Comparison of ENCODE assay signal across 21 mouse cellular contexts in genomic region chrX:107795785-107796184, GRCm38 (mm10). TPM values are rescaled to one million over a fixed set of nuclear protein-coding genes. Genes with fewer than 3 reads are reported as not detected.
DNase-seq lines count a peak whose midpoint lies in the region; TF ChIP-seq lines count a peak whose summit lies in the region.
"Had no signal": no experiment of that assay in that cellular context is flagged by ENCODE, and none has a peak within 500 bp of the region (broad histone marks: within the 10 kb centered on the region; RNA-seq: fewer than 3 reads in every experiment).

No protein-coding gene starts in this region.

- no peaks in the 10 kb centered on the region for H3K9me3 ChIP-seq in MEL (replicated peaks; ENCODE audit: insufficient read depth, low read length)
- H3K9me3 ChIP-seq: G1E had no signal

- no peak overlapping the region for H3K9ac ChIP-seq in MEL (ENCODE audit: control insufficient read depth, low read depth, low read length, poor library complexity, severe bottlenecking)

- no peak for DNase-seq in MEL (ENCODE audit: low read depth, low spot score)
- no peak for DNase-seq in kidney, adult 8-10 months
- DNase-seq: adrenal gland, adult 2 months; adrenal gland, adult 8-10 months; adrenal gland, postnatal 10 days; adrenal gland, postnatal 14 days; adrenal gland, postnatal 25 days; adrenal gland, postnatal 36 days; B cell, adult 2 months; cerebellum, adult 11 months; cerebellum, adult 11-12 months; cerebellum, adult 18-20 months; cerebellum, adult 2 months; cerebellum, adult 8-10 months had no signal

- no peak overlapping the region for H3K27ac ChIP-seq in MEL (ENCODE audit: control insufficient read depth, low read depth, low read length)

- H3K36me3 ChIP-seq in MEL (ENCODE audit: control insufficient read depth in 1 of 2, insufficient read depth in 2 of 2, low read length in 2 of 2): peaks cover 29 to 45% of the 10 kb centered on the region in 2 experiments

- TF ChIP-seq EP300 in MEL (IDR thresholded peaks at IDR 0.05; ENCODE audit: low read depth in 1 of 2, low read length in 2 of 2): peak; percentile 52 to 57; a peak in 3 of 4 replicates

- no peaks in the 10 kb centered on the region for H3K27me3 ChIP-seq in MEL (ENCODE audit: control insufficient read depth in 1 of 2, insufficient read depth in 2 of 2, low read length in 2 of 2)
- H3K27me3 ChIP-seq: CH12.LX had no signal

- H3K79me2 ChIP-seq in MEL (ENCODE audit: control insufficient read depth, insufficient read depth, low read length, poor library complexity): 0 out of 2 replicates have a peak, but pooled peaks cover 1% of the 10 kb centered on the region

- no peak overlapping the region for H3K4me3 ChIP-seq in MEL (ENCODE audit: control insufficient read depth in 1 of 2, insufficient read depth in 1 of 2, low read depth in 2 of 2, low read length in 2 of 2)

- TF ChIP-seq POLR2A in MEL (IDR thresholded peaks at IDR 0.05; ENCODE audit: control insufficient read depth in 1 of 2, insufficient read depth in 1 of 2, low read depth in 1 of 2, low read length in 2 of 2, poor library complexity in 1 of 2): no peak

- H3K4me1 ChIP-seq in MEL (ENCODE audit: control insufficient read depth in 1 of 2, insufficient read depth in 2 of 2, low read length in 2 of 2): peaks cover 16 to 36% of the 10 kb centered on the region in 2 experiments

- TF ChIP-seq RAD21 in MEL (IDR thresholded peaks at IDR 0.05; ENCODE audit: low read depth, low read length): no peak

- TF ChIP-seq CTCF in MEL (IDR thresholded peaks at IDR 0.05 in 2 of 3, conservative IDR thresholded peaks at IDR 0.05 in 1 of 3; ENCODE audit: control insufficient read depth in 1 of 3, insufficient read depth in 1 of 3, low read depth in 2 of 3, low read length in 3 of 3, poor library complexity in 1 of 3, severe bottlenecking in 1 of 3): no peak

TF ChIP-seq in MEL, 35 proteins besides CTCF, POLR2A, EP300 and RAD21:
- peak; percentile 61 for TF ChIP-seq TCF12 (IDR thresholded peaks at IDR 0.05; ENCODE audit: low read depth, low read length)
- 0 out of 2 replicates have a peak, but pooled peaks have one; percentile 4 for TF ChIP-seq SMC3 (IDR thresholded peaks at IDR 0.05; ENCODE audit: low read depth, low read length)
- TF ChIP-seq MYC (IDR thresholded peaks at IDR 0.05; ENCODE audit: low read depth, low read length): no peak
- 0 out of 2 replicates have a peak, but pooled peaks have one; percentile 37 for TF ChIP-seq SIN3A (IDR thresholded peaks at IDR 0.05; ENCODE audit: low read length)
- TF ChIP-seq MEF2A (IDR thresholded peaks at IDR 0.05; ENCODE audit: extremely low read depth, insufficient replicate concordance, low read depth, low read length, poor library complexity, severe bottlenecking): peak; percentile 96; the same call in 1 of the 2 replicates
- TF ChIP-seq MAZ (IDR thresholded peaks at IDR 0.05; ENCODE audit: low read depth, low read length): no peak
- no peak for TF ChIP-seq POLR2AphosphoS2 (IDR thresholded peaks at IDR 0.05; ENCODE audit: low read length)
- TF ChIP-seq TBP (IDR thresholded peaks at IDR 0.05; ENCODE audit: low read depth, low read length): no peak
- peak; percentile 69 for TF ChIP-seq ETS1 (IDR thresholded peaks at IDR 0.05; ENCODE audit: low read depth, low read length)
- TF ChIP-seq RCOR1 (IDR thresholded peaks at IDR 0.05; ENCODE audit: low read depth, low read length): peak; percentile 29; the same call in 1 of the 2 replicates
- peak; percentile 42; the same call in 1 of the 2 replicates for TF ChIP-seq ZKSCAN1 (IDR thresholded peaks at IDR 0.05; ENCODE audit: low read depth, low read length)
- TF ChIP-seq GATA1 (IDR thresholded peaks at IDR 0.05; ENCODE audit: low read depth, low read length): peak; percentile 80
- TF ChIP-seq ZMIZ1 (IDR thresholded peaks at IDR 0.05; ENCODE audit: low read depth, low read length): no peak
- TF ChIP-seq USF1 (IDR thresholded peaks at IDR 0.05; ENCODE audit: low read depth, low read length): no peak
- no peak for TF ChIP-seq ELF1 (IDR thresholded peaks at IDR 0.05; ENCODE audit: low read depth, low read length)
- no peak; the same call in 1 of the 2 replicates for TF ChIP-seq MXI1 (IDR thresholded peaks at IDR 0.05; ENCODE audit: low read depth, low read length)
- TF ChIP-seq JUND (IDR thresholded peaks at IDR 0.05; ENCODE audit: low read depth, low read length): no peak
- TF ChIP-seq ZNF384 (IDR thresholded peaks at IDR 0.05; ENCODE audit: low read depth, low read length): peak; percentile 43; the same call in 1 of the 2 replicates
- no peak for TF ChIP-seq MAFK (IDR thresholded peaks at IDR 0.05; ENCODE audit: borderline replicate concordance, low read depth, low read length)
- no peak for TF ChIP-seq GABPA (IDR thresholded peaks at IDR 0.05; ENCODE audit: low read depth, low read length)

RNA-seq across cellular contexts. Expression of gene Tent5d, which starts 3.4 kb away (rescaled TPM):
- total RNA-seq in MEL (2012; rRNA removed): 2.2 and 3.0 TPM in 2 replicates
- 1 to 10 TPM in 1 of 2 experiments, not detected in 1; 2.0 TPM for polyA plus RNA-seq in MEL (2012; ENCODE audit: insufficient read depth in 1 of 2, insufficient read length in 2 of 2, low read depth in 1 of 2, low replicate concordance in 2 of 2, missing spikeins in 1 of 2)
- total RNA-seq: adrenal gland, adult 18-20 months; adrenal gland, adult 2 months; adrenal gland, adult 8-10 months; adrenal gland, postnatal 10 days; adrenal gland, postnatal 14 days; adrenal gland, postnatal 25 days; adrenal gland, postnatal 36 days; adrenal gland, postnatal 4 days had no signal
- polyA plus RNA-seq: adrenal gland, adult 2 months; brain, embryonic 14.5 days; CD4-positive, CD25-positive, alpha-beta regulatory T cell, adult 4 months; cerebellum, adult 2 months; G1E; Patski had no signal

RNA-seq across cellular contexts. Expression of gene 2610002M06Rik, which starts 20.3 kb away (rescaled TPM):
- 24.6 and 26.2 TPM in 2 replicates for total RNA-seq in MEL (2012; rRNA removed)
- 10 to 100 TPM; 34.4 to 49.5 TPM for polyA plus RNA-seq in MEL (2012; ENCODE audit: insufficient read depth in 1 of 2, insufficient read length in 2 of 2, low read depth in 1 of 2, low replicate concordance in 2 of 2, missing spikeins in 1 of 2)
